ENCODE assay signal across 9 mouse cellular contexts in genomic region chr11:5521266-5521515, GRCm38 (mm10). TPM values are rescaled to one million over a fixed set of nuclear protein-coding genes. Genes with fewer than 3 reads are reported as not detected.
DNase-seq lines count a peak whose midpoint lies in the region; ATAC-seq and TF ChIP-seq lines count a peak whose summit lies in the region.
"Had no signal": no experiment of that assay in that cellular context is flagged by ENCODE, and none has a peak within 500 bp of the region (broad histone marks: within the 10 kb centered on the region; RNA-seq: fewer than 3 reads in every experiment).

No protein-coding gene starts in this region.

- H3K79me2 ChIP-seq in liver, adult 2 months (ENCODE audit: control insufficient read depth, insufficient read depth, low read length) = peaks cover 12% of the 10 kb centered on the region

- H3K4me1 ChIP-seq in liver, adult 2 months (ENCODE audit: control insufficient read depth, insufficient read depth, low read length) = peaks cover 28% of the 10 kb centered on the region
- H3K4me1 ChIP-seq in embryonic facial prominence, embryonic 10.5 days = peaks cover 32% of the 10 kb centered on the region
- peaks cover 29% of the 10 kb centered on the region for H3K4me1 ChIP-seq in hindbrain, embryonic 13.5 days (replicated peaks)
- H3K4me1 ChIP-seq in midbrain, embryonic 11.5 days (ENCODE audit: control insufficient read depth, insufficient read depth, low read length) = peaks cover 7% of the 10 kb centered on the region; the same call in 1 of the 2 replicates

- peak overlapping the region; percentile 71 for H3K4me2 ChIP-seq in hindbrain, embryonic 13.5 days
- peak overlapping the region; percentile 75 for H3K4me2 ChIP-seq in midbrain, embryonic 11.5 days

- DNase-seq in liver, adult 2 months (ENCODE audit: extremely low read depth, low read depth, low spot score) = no peak
- DNase-seq in liver = no peak
- no peak for DNase-seq in embryonic facial prominence, embryonic 10.5 days (ENCODE audit: low spot score)
- DNase-seq in midbrain, embryonic 11.5 days (ENCODE audit: low spot score, missing footprints) = no peak
- no peak for DNase-seq in adrenal gland, postnatal 25 days
- no peak for DNase-seq in right cerebral cortex, postnatal 14 days
- no peak for DNase-seq in B cell, adult 2 months

- no peak for TF ChIP-seq POLR2A in liver, adult 2 months (IDR thresholded peaks at IDR 0.05; ENCODE audit: extremely low read depth, insufficient read depth, low read length)

- H3K27me3 ChIP-seq in liver, adult 2 months (ENCODE audit: control insufficient read depth, insufficient read depth, low read length) = no peaks in the 10 kb centered on the region
- no peaks in the 10 kb centered on the region for H3K27me3 ChIP-seq in embryonic facial prominence, embryonic 10.5 days (replicated peaks; ENCODE audit: low read depth, poor library complexity, severe bottlenecking)
- no peaks in the 10 kb centered on the region for H3K27me3 ChIP-seq in hindbrain, embryonic 13.5 days
- no peaks in the 10 kb centered on the region for H3K27me3 ChIP-seq in midbrain, embryonic 11.5 days (ENCODE audit: control insufficient read depth, insufficient read depth, low read length)

- ATAC-seq in hindbrain, embryonic 13.5 days (ENCODE audit: low FRiP score) = peak; percentile 69
- ATAC-seq in midbrain, embryonic 11.5 days (ENCODE audit: low FRiP score) = no peak

- TF ChIP-seq CTCF in liver, adult 2 months (IDR thresholded peaks at IDR 0.05; ENCODE audit: low read depth, low read length) = no peak

- peaks cover 41% of the 10 kb centered on the region for H3K36me3 ChIP-seq in liver, adult 2 months (ENCODE audit: control insufficient read depth, insufficient read depth, low read length)
- peaks cover 40% of the 10 kb centered on the region for H3K36me3 ChIP-seq in embryonic facial prominence, embryonic 10.5 days (replicated peaks)
- H3K36me3 ChIP-seq in hindbrain, embryonic 13.5 days = peaks cover 35% of the 10 kb centered on the region
- H3K36me3 ChIP-seq in midbrain, embryonic 11.5 days (ENCODE audit: control insufficient read depth, insufficient read depth, low read length) = peaks cover 10% of the 10 kb centered on the region; the same call in 1 of the 2 replicates

- under 1% methylated on average over 13 of the region's 13 CpGs for WGBS in liver, adult 2 months
- under 1% methylated on average over 13 of the region's 13 CpGs for WGBS in embryonic facial prominence, embryonic 10.5 days
- under 1% methylated on average over 13 of the region's 13 CpGs for WGBS in hindbrain, embryonic 13.5 days
- 0% methylated on average over 13 of the region's 13 CpGs for WGBS in midbrain, embryonic 11.5 days

- no peaks in the 10 kb centered on the region for H3K9me3 ChIP-seq in embryonic facial prominence, embryonic 10.5 days
- no peaks in the 10 kb centered on the region for H3K9me3 ChIP-seq in hindbrain, embryonic 13.5 days
- no peaks in the 10 kb centered on the region for H3K9me3 ChIP-seq in midbrain, embryonic 11.5 days (ENCODE audit: control insufficient read depth, low read length)

- H3K27ac ChIP-seq in liver, adult 2 months (replicated peaks; ENCODE audit: insufficient read depth, low read depth, low read length) = peak overlapping the region; percentile 99
- H3K27ac ChIP-seq in embryonic facial prominence, embryonic 10.5 days (replicated peaks) = peak overlapping the region; percentile 98
- peak overlapping the region; percentile 95 for H3K27ac ChIP-seq in hindbrain, embryonic 13.5 days
- peak overlapping the region; percentile 65 for H3K27ac ChIP-seq in midbrain, embryonic 11.5 days (ENCODE audit: low read depth, low read length)

- peak overlapping the region; percentile 99 for H3K4me3 ChIP-seq in liver, adult 2 months (ENCODE audit: insufficient read depth, low read depth, low read length)
- H3K4me3 ChIP-seq in embryonic facial prominence, embryonic 10.5 days = peak overlapping the region; percentile 94
- H3K4me3 ChIP-seq in hindbrain, embryonic 13.5 days = peak overlapping the region; percentile 95
- peak overlapping the region; percentile 86 for H3K4me3 ChIP-seq in midbrain, embryonic 11.5 days (ENCODE audit: low read depth, low read length)

- H3K9ac ChIP-seq in liver, adult 2 months (ENCODE audit: low read depth, low read length) = peak overlapping the region; percentile 98
- peak overlapping the region; percentile 96 for H3K9ac ChIP-seq in hindbrain, embryonic 13.5 days
- H3K9ac ChIP-seq in midbrain, embryonic 11.5 days (ENCODE audit: low read length) = peak overlapping the region; percentile 94

RNA-seq across cellular contexts. Expression of gene Xbp1, which starts 0.7 kb away (rescaled TPM):
- total RNA-seq in liver, adult 2 months (2014; rRNA removed) = 137 and 138 TPM in 2 replicates
- polyA plus RNA-seq in liver, adult 2 months (2012; rRNA removed) = 147 and 241 TPM in 2 replicates
- 119 and 129 TPM in 2 replicates for polyA plus RNA-seq in embryonic facial prominence, embryonic 10.5 days (2016; fragmentation: Nextera tagmentation; extraction: Ambion mirVana)
- polyA plus RNA-seq in hindbrain, embryonic 13.5 days (2015; fragmentation: Nextera tagmentation; extraction: Ambion mirVana) = 109 and 122 TPM in 2 replicates
- polyA plus RNA-seq in midbrain, embryonic 11.5 days (2014; fragmentation: Nextera tagmentation; extraction: Ambion mirVana) = 126 and 133 TPM in 2 replicates
- 139 and 149 TPM in 2 replicates for total RNA-seq in adrenal gland, postnatal 25 days (2021)

RNA-seq across cellular contexts. Expression of gene Ccdc117, which starts 20.8 kb away (rescaled TPM):
- total RNA-seq in liver, adult 2 months (2014; rRNA removed) = 15.3 and 15.5 TPM in 2 replicates
- polyA plus RNA-seq in liver, adult 2 months (2012; rRNA removed) = 5.2 and 5.4 TPM in 2 replicates
- 28.7 and 33.2 TPM in 2 replicates for polyA plus RNA-seq in embryonic facial prominence, embryonic 10.5 days (2016; fragmentation: Nextera tagmentation; extraction: Ambion mirVana)
- polyA plus RNA-seq in hindbrain, embryonic 13.5 days (2015; fragmentation: Nextera tagmentation; extraction: Ambion mirVana) = 12.3 and 12.4 TPM in 2 replicates
- polyA plus RNA-seq in midbrain, embryonic 11.5 days (2014; fragmentation: Nextera tagmentation; extraction: Ambion mirVana) = 26.2 and 27.4 TPM in 2 replicates
- total RNA-seq in adrenal gland, postnatal 25 days (2021) = 28.3 and 30.3 TPM in 2 replicates

RNA-seq across cellular contexts. Expression of gene Ankrd36, which starts 48.3 kb away (rescaled TPM):
- not detected in 2 replicates for total RNA-seq in liver, adult 2 months (2014; rRNA removed)
- polyA plus RNA-seq in liver, adult 2 months (2012; rRNA removed) = 0.04 TPM in 1 of 2 replicates, not detected in the other
- not detected in 2 replicates for polyA plus RNA-seq in embryonic facial prominence, embryonic 10.5 days (2016; fragmentation: Nextera tagmentation; extraction: Ambion mirVana)
- polyA plus RNA-seq in hindbrain, embryonic 13.5 days (2015; fragmentation: Nextera tagmentation; extraction: Ambion mirVana) = not detected in 2 replicates
- not detected in 2 replicates for polyA plus RNA-seq in midbrain, embryonic 11.5 days (2014; fragmentation: Nextera tagmentation; extraction: Ambion mirVana)
- not detected in 2 replicates for total RNA-seq in adrenal gland, postnatal 25 days (2021)
- total RNA-seq: neutrophil, adult 5-6 weeks had no signal
